Mouse (Mus musculus) neural tube, embryonic 12.5 days (tissue): ENCODE measurements around the gene Aasdhppt. TPM values are rescaled to one million over a fixed set of nuclear protein-coding genes. Genes with fewer than 3 reads are reported as not detected.

Experiments
- ATAC-seq: fragments of 200-750 bp; cut with Nextera tagmentation; 2 replicates; pipeline ENCODE4 v1.8.0; 2017; ENCODE audit warnings: low read depth, mild to moderate bottlenecking, moderate TSS enrichment, moderate library complexity; ENCODE audit not compliant: low FRiP score
- H3K27ac ChIP-seq: fragments of 300-500 bp; sonication (generic); 2 replicates; pipeline ENCODE4 v1.5.1; 2016
- H3K27me3 ChIP-seq: fragments of 300-500 bp; sonication (generic); replicated peaks from 2 replicates; pipeline ENCODE4 v1.6.1; 2016; ENCODE audit warnings: mild to moderate bottlenecking
- H3K36me3 ChIP-seq: fragments of 300-500 bp; sonication (generic); 2 replicates; pipeline ENCODE4 v1.6.1; 2016; ENCODE audit warnings: mild to moderate bottlenecking
- H3K4me1 ChIP-seq: fragments of 300-500 bp; sonication (generic); 2 replicates; pipeline ENCODE4 v1.6.1; 2016
- H3K4me2 ChIP-seq: fragments of 300-500 bp; sonication (generic); replicated peaks from 2 replicates; pipeline ENCODE4 v1.6.1; 2016; ENCODE audit warnings: mild to moderate bottlenecking
- H3K4me3 ChIP-seq: fragments of 300-500 bp; sonication (generic); 2 replicates; pipeline ENCODE4 v1.5.1; 2016
- H3K9ac ChIP-seq: fragments of 300-500 bp; sonication (generic); 2 replicates; pipeline ENCODE4 v1.6.1; 2016; ENCODE audit warnings: mild to moderate bottlenecking
- H3K9me3 ChIP-seq: fragments of 300-500 bp; sonication (generic); 2 replicates; pipeline ENCODE4 v1.6.1; 2016; ENCODE audit warnings: mild to moderate bottlenecking
- WGBS: fragments of 180-500 bp; shearing (Covaris S2); methylation state at CpG from one replicate; pipeline ENCODE4 v1.1.7; 2016; 5-methylcytosine and 5-hydroxymethylcytosine counted together
- microRNA-seq: library from miRNA; unstranded; fragments of <30 nt; microRNA quantifications from one replicate; pipeline ENCODE4, GENCODE M21; 2017
- polyA plus RNA-seq: library from polyadenylated mRNA; unstranded; fragments of >200 nt; fragmentation: Nextera tagmentation; extraction: Ambion mirVana; gene quantifications from 2 replicates; pipeline ENCODE4 v1.2.1, GENCODE M21; 2016

Aasdhppt gene
- polyA plus RNA-seq, 1 experiment from 2014 or later = 30.4 TPM

DNA sequence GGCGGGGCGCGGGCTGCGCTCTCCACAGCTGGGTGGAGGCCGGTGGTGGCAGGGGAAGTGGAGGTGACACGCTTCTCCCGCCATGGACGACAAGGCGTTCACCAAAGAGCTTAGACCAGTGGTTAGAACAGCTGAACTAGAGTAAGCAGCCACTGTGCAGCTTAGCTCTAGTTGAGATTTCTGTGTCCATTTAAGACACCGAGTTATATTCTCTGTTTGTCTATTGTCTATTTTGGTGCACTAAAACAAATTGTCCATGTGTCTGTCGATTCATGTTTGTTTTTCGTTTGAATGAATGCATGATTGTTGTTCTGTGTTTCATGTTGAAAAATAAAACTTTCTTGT, 48.6 kb downstream of the Aasdhppt start:
- ATAC-seq = no peak
- 81% methylated on average over 12 of the region's 12 CpGs for WGBS

DNA sequence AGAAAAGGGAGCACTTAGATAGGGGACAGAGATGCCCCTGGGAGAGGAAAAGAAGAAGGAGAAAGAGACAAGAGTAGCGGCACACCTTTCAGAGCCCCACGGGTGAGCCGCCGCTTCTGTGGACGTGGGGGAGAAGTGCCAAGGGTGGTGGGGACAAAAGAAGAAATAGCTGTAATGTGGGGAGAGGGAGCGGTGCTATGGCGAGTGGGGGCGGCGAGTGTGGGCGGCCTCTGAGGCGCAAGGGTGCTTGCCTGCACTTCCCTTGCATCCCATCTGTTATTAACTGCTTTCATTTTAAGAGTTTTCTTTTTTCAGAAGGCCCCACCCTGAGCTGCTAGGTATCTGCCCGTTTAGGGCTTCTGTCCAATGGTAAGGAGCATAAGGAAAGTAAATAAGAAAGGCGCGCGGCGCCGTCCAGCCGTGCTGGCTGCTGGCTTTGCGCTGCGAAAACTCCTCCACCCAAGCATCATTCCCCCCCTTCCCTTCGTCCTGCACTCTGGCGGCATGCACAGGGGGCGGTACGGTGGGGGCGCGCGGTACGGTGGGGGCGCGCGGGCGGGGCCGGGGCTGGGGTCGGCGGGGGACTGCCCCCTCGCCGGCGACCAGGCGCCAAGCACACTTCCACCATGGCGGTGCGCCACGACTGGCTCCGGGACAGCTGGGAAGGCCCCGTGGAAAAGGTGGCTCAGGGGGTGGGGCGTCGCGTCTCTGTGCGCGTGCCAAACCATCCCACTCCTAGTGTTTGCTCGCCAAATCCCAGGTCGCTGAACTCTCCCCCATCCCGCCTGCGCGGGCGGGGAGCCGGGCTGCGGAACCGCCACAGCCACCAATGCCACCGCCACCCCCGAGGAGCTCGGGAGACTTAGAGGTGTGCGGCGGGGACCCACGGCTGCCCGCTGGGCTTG, 49.2 kb downstream of the Aasdhppt start:
- no peaks in the 10 kb centered on the region for H3K4me1 ChIP-seq
- no peaks in the 10 kb centered on the region for H3K36me3 ChIP-seq
- H3K9ac ChIP-seq = no peak overlapping the region
- H3K4me2 ChIP-seq = peak overlapping the region; percentile 16; the same call in 1 of the 2 replicates
- 44% methylated on average over 65 of the region's 65 CpGs for WGBS
- H3K4me3 ChIP-seq = peak overlapping the region; percentile 13
- H3K9me3 ChIP-seq = peaks cover 14% of the 10 kb centered on the region
- H3K27me3 ChIP-seq = no peaks in the 10 kb centered on the region
- peak; percentile 68 for ATAC-seq
- H3K27ac ChIP-seq = no peak overlapping the region

More for the DNA sequence above, 48.6 kb downstream of the Aasdhppt start:
- Histone ChIP-seq H3K4me1 (no peaks in the 10 kb centered on the region), H3K27me3 (no peaks in the 10 kb centered on the region), H3K9ac (no peak overlapping the region), H3K9me3 (peaks cover 14% of the 10 kb centered on the region), H3K27ac (no peak overlapping the region), H3K36me3 (no peaks in the 10 kb centered on the region), H3K4me2 (0 out of 2 replicates have a peak overlapping the region, but pooled peaks have one; percentile 16), H3K4me3 (0 out of 2 replicates have a peak overlapping the region, but pooled peaks have one; percentile 13)

DNA sequence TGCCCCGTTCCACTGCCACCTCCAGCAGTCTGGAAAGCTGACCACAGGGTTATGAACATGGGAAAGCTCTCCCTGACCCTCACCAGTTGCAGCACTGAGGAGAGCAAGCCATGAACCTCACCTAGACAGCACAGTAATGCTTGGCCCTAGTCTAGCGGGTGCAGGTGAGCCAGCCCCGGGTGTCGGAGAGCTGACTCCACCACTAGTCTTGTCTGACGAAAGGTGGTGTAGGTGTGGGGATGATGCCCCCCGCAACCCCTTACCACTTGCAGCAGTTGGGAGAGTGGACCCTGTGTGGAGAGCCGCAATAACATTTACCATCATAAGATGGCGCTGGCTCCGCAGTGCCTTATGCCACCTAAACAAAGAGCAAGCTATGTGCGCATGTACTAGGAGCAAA, 50.2 kb downstream of the Aasdhppt start:
- no peaks in the 10 kb centered on the region for H3K36me3 ChIP-seq
- no peaks in the 10 kb centered on the region for H3K27me3 ChIP-seq
- ATAC-seq = peak; percentile 63; the same call in 1 of the 2 replicates
- WGBS = 88% methylated on average over 10 of the region's 10 CpGs
- no peak overlapping the region for H3K9ac ChIP-seq
- H3K27ac ChIP-seq = no peak overlapping the region
- H3K4me2 ChIP-seq = no peak overlapping the region
- H3K4me1 ChIP-seq = no peaks in the 10 kb centered on the region
- no peak overlapping the region for H3K4me3 ChIP-seq
- peaks cover 14% of the 10 kb centered on the region for H3K9me3 ChIP-seq

Small RNAs within 50 kb of the gene (microRNA-seq; reads per million reads assigned to microRNA genes)
- not detected for gene Gm22195

Other genes with a start within 250 kb of the Aasdhppt start
- gene Kbtbd3, start 362 bp upstream of the Aasdhppt start, polyA plus RNA-seq = 9.6 and 10.1 TPM in 2 replicates
- gene Msantd4, start 67.1 kb upstream of the Aasdhppt start, polyA plus RNA-seq = 61.8 and 66.0 TPM in 2 replicates